Mouse (Mus musculus) retina, adult 2 months (tissue): ENCODE data around the gene Il1rap.

Experiments used
- DNase-seq: peaks from one replicate; pipeline ENCODE4 v3.0.0-alpha.2; 2012; ENCODE audit warnings: low read depth, low spot score

Gene Il1rap

DNA sequence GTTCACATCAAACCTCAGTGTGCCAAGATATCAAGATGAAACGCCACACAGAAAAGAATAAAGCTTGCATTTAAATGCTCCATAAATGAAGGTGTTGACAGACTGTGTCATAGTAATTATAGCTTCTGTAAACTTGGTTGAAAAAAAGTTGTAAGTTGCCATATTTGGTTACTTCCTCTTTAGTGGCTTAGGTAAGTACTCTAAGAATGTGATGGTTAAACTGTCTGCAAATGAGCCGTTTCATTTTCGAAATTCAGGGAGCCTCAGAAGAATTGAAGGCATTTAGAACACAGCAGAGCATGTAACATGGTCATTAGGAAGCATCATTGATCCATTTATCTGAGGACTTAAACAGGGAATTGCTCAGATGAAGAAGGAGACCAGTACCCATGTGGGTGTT is 146.6 kb downstream of the Il1rap start:
- DNase-seq = no peak

DNA sequence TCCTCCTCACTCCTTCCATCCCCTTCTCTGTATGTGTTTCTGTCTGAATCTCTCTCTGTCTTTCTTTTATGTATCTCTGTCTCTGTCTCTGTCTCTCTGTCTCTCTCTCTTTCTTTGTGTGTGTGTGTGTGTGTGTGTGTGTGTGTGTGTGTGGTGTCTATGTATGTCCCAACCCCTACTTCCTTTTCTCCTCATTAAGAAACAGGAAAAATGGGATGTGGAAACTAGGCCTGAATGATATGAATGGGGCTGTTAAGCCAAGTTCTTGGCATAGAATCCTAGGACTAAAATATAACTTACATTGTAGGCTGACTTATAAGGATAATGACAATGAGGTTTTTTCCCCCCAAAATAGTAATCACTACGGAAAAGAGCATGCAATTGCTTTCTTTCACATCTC is 149.4 kb downstream of the Il1rap start:
- no peak for DNase-seq

DNA sequence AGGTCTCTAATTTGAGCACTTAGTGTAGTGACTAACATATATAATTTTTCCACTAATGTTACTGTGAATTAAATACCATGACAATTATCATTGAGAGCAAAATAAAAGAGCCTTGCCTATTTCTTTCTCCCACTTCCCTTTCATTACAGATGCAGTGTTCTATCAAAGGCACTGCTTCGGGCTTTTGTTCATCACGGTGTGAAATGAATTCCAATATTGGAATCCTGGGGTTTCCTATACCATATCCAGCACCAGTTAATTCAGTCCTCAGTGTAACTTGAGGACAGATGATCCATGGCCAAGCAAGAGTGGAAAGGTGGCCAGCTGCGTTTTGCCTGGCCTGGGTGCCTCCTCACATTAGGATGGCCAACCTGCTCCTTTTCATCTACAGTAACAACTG is 151.1 kb downstream of the Il1rap start:
- DNase-seq = no peak

DNA sequence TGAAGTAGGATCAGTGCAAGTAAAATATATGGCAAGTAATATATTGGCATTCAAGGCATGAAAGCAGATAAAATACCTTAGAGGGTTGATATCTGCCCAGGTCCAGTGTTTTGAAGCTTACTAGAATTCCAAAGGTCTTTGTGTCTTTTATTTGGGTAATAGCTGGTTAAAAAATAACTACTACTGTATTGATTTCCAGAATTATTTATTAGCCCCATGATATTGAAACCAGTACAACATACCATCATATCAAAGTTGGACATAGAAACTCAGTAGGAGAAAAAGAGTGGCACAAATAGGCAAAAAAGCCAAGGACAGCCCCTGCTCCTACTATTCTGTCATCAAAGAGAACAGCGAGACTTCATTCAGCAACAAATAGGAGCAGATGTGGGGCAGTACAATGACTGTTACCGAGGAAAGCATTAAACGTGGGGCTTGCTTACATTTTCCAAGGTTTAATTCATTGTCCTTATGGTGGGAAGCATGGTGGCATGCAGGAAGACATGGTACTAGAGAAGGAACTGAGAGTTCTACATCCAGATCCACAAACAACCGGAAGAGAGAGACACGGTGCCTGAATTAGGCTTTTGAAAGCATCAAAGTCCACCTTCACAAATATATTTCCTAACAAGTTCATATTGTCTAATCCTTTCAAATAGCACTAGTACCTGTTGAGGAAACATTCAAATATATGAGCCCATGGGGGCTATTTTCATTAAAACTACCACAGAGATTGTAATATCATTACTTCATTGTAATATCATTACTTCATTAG is 174.1 kb downstream of the Il1rap start:
- DNase-seq = no peak

DNA sequence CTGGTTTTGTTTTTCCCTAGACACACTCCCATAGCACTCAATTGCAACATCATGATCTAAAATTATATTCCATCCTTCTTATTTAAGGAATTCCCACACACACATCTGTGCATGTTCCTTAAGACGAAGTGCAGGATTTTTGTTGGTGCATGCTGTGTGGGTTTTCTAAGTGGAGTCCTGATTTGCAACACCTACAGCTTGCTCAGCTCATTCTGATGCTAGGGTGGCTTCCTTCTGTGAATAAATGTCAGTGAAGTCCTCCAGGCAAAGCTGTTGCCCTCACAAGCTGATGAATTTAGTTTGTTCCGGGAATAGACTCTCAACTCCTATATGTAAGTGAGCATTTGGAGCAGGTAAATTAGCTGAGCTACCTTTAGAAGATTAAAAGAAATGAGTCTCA is 194.5 kb downstream of the Il1rap start:
- no peak for DNase-seq

DNA sequence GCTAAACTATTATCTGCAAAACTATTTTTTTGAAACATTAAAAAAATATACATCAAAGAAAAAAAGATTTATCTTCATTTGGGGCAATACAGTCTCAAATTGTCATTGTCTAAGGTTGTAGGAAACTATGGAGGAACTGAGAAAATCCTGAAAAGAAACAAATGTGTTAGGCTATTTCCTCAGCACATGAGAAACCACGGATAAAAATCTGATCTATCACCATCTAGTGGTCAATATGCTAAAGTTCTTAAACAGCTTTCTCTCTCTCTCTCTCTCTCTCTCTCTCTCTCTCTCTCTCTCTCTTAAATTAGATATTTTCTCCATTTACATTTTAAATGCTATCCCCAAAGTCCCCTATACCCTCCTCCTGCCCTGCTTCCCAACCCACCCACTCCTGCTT is 195.6 kb downstream of the Il1rap start:
- DNase-seq = no peak
